In genomic region chr1:186263955-186264354, GRCm38 (mm10) we compare ENCODE assay signal across 11 mouse cellular contexts.
DNase-seq lines count a peak whose midpoint lies in the region; ATAC-seq lines count a peak whose summit lies in the region.
"Had no signal": no experiment of that assay in that cellular context is flagged by ENCODE, and none has a peak within 500 bp of the region (broad histone marks: within the 10 kb centered on the region; RNA-seq: fewer than 3 reads in every experiment).

No protein-coding gene starts in this region.

- H3K9me3 ChIP-seq in heart, embryonic 10.5 days: no peaks in the 10 kb centered on the region; the same call in none of the 2 replicates
- peaks cover 3% of the 10 kb centered on the region; the same call in 1 of the 2 replicates for H3K9me3 ChIP-seq in lung, embryonic 16.5 days (ENCODE audit: control insufficient read depth, low read length)
- peaks cover 6% of the 10 kb centered on the region; the same call in 1 of the 2 replicates for H3K9me3 ChIP-seq in heart, embryonic 14.5 days (ENCODE audit: control insufficient read depth, low read length)
- no peaks in the 10 kb centered on the region for H3K9me3 ChIP-seq in stomach, embryonic 15.5 days
- H3K9me3 ChIP-seq in midbrain, embryonic 16.5 days (replicated peaks; ENCODE audit: control insufficient read depth, low read length, poor library complexity, severe bottlenecking): peaks cover 4% of the 10 kb centered on the region; the same call in 1 of the 2 replicates
- H3K9me3 ChIP-seq in midbrain, embryonic 11.5 days (ENCODE audit: control insufficient read depth, low read length): no peaks in the 10 kb centered on the region
- H3K9me3 ChIP-seq: hindbrain, embryonic 12.5 days had no signal

- no peak overlapping the region for H3K27ac ChIP-seq in heart, embryonic 10.5 days
- peak overlapping the region; percentile 66 for H3K27ac ChIP-seq in lung, embryonic 16.5 days (ENCODE audit: low read length)
- peak overlapping the region; percentile 6 to 57; a peak in 2 of 4 replicates for H3K27ac ChIP-seq in heart, embryonic 14.5 days (replicated peaks in 1 of 2; ENCODE audit: control insufficient read depth in 1 of 2, insufficient read depth in 1 of 2, low read depth in 2 of 2, low read length in 2 of 2)
- H3K27ac ChIP-seq in stomach, embryonic 15.5 days: no peak overlapping the region
- no peak overlapping the region for H3K27ac ChIP-seq in midbrain, embryonic 16.5 days (ENCODE audit: low read length)
- no peak overlapping the region for H3K27ac ChIP-seq in midbrain, embryonic 11.5 days (ENCODE audit: low read depth, low read length)
- H3K27ac ChIP-seq: hindbrain, embryonic 12.5 days; liver, embryonic 14.5 days had no signal

- no peak overlapping the region for H3K9ac ChIP-seq in lung, embryonic 16.5 days (ENCODE audit: low read length)
- no peak overlapping the region for H3K9ac ChIP-seq in heart, embryonic 14.5 days (ENCODE audit: low read length)
- H3K9ac ChIP-seq in stomach, embryonic 15.5 days: no peak overlapping the region
- no peak overlapping the region for H3K9ac ChIP-seq in midbrain, embryonic 16.5 days (ENCODE audit: low read depth, low read length)
- H3K9ac ChIP-seq in midbrain, embryonic 11.5 days (ENCODE audit: low read length): no peak overlapping the region
- H3K9ac ChIP-seq: hindbrain, embryonic 12.5 days; liver, embryonic 14.5 days had no signal

- no peaks in the 10 kb centered on the region for H3K27me3 ChIP-seq in heart, embryonic 10.5 days (ENCODE audit: insufficient read depth, poor library complexity, severe bottlenecking)
- no peaks in the 10 kb centered on the region for H3K27me3 ChIP-seq in lung, embryonic 16.5 days (ENCODE audit: control insufficient read depth, insufficient read depth, low read depth, low read length)
- H3K27me3 ChIP-seq in heart, embryonic 14.5 days (ENCODE audit: control insufficient read depth, insufficient read depth, low read length): no peaks in the 10 kb centered on the region
- H3K27me3 ChIP-seq in stomach, embryonic 15.5 days (replicated peaks): no peaks in the 10 kb centered on the region
- no peaks in the 10 kb centered on the region for H3K27me3 ChIP-seq in midbrain, embryonic 16.5 days (ENCODE audit: control insufficient read depth, insufficient read depth, low read depth, low read length)
- H3K27me3 ChIP-seq in midbrain, embryonic 11.5 days (ENCODE audit: control insufficient read depth, insufficient read depth, low read length): no peaks in the 10 kb centered on the region
- H3K27me3 ChIP-seq: hindbrain, embryonic 12.5 days had no signal

- peaks cover 12% of the 10 kb centered on the region for H3K4me1 ChIP-seq in heart, embryonic 10.5 days
- peaks cover 34% of the 10 kb centered on the region for H3K4me1 ChIP-seq in lung, embryonic 16.5 days (replicated peaks; ENCODE audit: control insufficient read depth, insufficient read depth, low read length)
- H3K4me1 ChIP-seq in heart, embryonic 14.5 days (ENCODE audit: control insufficient read depth in 2 of 2, insufficient read depth in 2 of 2, low read length in 2 of 2): peaks cover 10 to 23% of the 10 kb centered on the region in 2 experiments
- H3K4me1 ChIP-seq in stomach, embryonic 15.5 days: peaks cover 12% of the 10 kb centered on the region
- no peaks in the 10 kb centered on the region for H3K4me1 ChIP-seq in midbrain, embryonic 16.5 days (ENCODE audit: control insufficient read depth, insufficient read depth, low read length)
- peaks cover 2% of the 10 kb centered on the region; the same call in 1 of the 2 replicates for H3K4me1 ChIP-seq in midbrain, embryonic 11.5 days (ENCODE audit: control insufficient read depth, insufficient read depth, low read length)

- no peak overlapping the region for H3K4me3 ChIP-seq in heart, embryonic 10.5 days
- no peak overlapping the region for H3K4me3 ChIP-seq in lung, embryonic 16.5 days (ENCODE audit: low read length)
- no peak overlapping the region for H3K4me3 ChIP-seq in heart, embryonic 14.5 days (ENCODE audit: control insufficient read depth in 1 of 2, insufficient read depth in 1 of 2, low read depth in 1 of 2, low read length in 2 of 2)
- no peak overlapping the region for H3K4me3 ChIP-seq in stomach, embryonic 15.5 days (replicated peaks)
- no peak overlapping the region for H3K4me3 ChIP-seq in midbrain, embryonic 16.5 days (ENCODE audit: low read depth, low read length)
- H3K4me3 ChIP-seq in midbrain, embryonic 11.5 days (ENCODE audit: low read depth, low read length): no peak overlapping the region
- H3K4me3 ChIP-seq: hindbrain, embryonic 12.5 days had no signal

- 54% methylated on average over 7 of the region's 7 CpGs for WGBS in heart, embryonic 10.5 days
- WGBS in lung, embryonic 16.5 days: 26% methylated on average over 7 of the region's 7 CpGs
- 45% methylated on average over 7 of the region's 7 CpGs for WGBS in heart, embryonic 14.5 days
- WGBS in stomach, embryonic 15.5 days: 33% methylated on average over 7 of the region's 7 CpGs
- WGBS in midbrain, embryonic 16.5 days: 68% methylated on average over 7 of the region's 7 CpGs
- 81% methylated on average over 7 of the region's 7 CpGs for WGBS in midbrain, embryonic 11.5 days

- peak; percentile 25; the same call in 1 of the 2 replicates for ATAC-seq in lung, embryonic 16.5 days (ENCODE audit: low read depth)
- no peak for ATAC-seq in heart, embryonic 14.5 days (ENCODE audit: insufficient number of reproducible peaks, insufficient read depth, low FRiP score, low read depth)
- ATAC-seq in stomach, embryonic 15.5 days (ENCODE audit: insufficient read depth, low FRiP score, low read depth): peak; percentile 51; the same call in 1 of the 2 replicates
- ATAC-seq in midbrain, embryonic 16.5 days: no peak
- no peak for ATAC-seq in midbrain, embryonic 11.5 days (ENCODE audit: low FRiP score)

- peak; percentile 96 for DNase-seq in heart, adult 11 months
- no peak for DNase-seq in heart, embryonic 10.5 days (ENCODE audit: low spot score)
- no peak for DNase-seq in lung, postnatal 10 days
- no peak for DNase-seq in midbrain, embryonic 11.5 days (ENCODE audit: low spot score, missing footprints)
- DNase-seq: thymus, postnatal 14 days had no signal

- 0 out of 2 replicates have a peak, but pooled peaks cover 3% of the 10 kb centered on the region for H3K36me3 ChIP-seq in heart, embryonic 10.5 days
- H3K36me3 ChIP-seq in lung, embryonic 16.5 days (ENCODE audit: control insufficient read depth, insufficient read depth, low read length): no peaks in the 10 kb centered on the region
- H3K36me3 ChIP-seq in heart, embryonic 14.5 days (ENCODE audit: control insufficient read depth, insufficient read depth, low read length): no peaks in the 10 kb centered on the region
- no peaks in the 10 kb centered on the region for H3K36me3 ChIP-seq in stomach, embryonic 15.5 days
- no peaks in the 10 kb centered on the region for H3K36me3 ChIP-seq in midbrain, embryonic 16.5 days (ENCODE audit: control insufficient read depth, insufficient read depth, low read length)
- H3K36me3 ChIP-seq in midbrain, embryonic 11.5 days (ENCODE audit: control insufficient read depth, insufficient read depth, low read length): no peaks in the 10 kb centered on the region
- H3K36me3 ChIP-seq: hindbrain, embryonic 12.5 days had no signal

- H3K4me2 ChIP-seq in lung, embryonic 16.5 days (ENCODE audit: low read depth, low read length): no peak overlapping the region
- no peak overlapping the region for H3K4me2 ChIP-seq in heart, embryonic 14.5 days (ENCODE audit: low read length)
- no peak overlapping the region for H3K4me2 ChIP-seq in stomach, embryonic 15.5 days
- H3K4me2 ChIP-seq in midbrain, embryonic 16.5 days (ENCODE audit: low read length): no peak overlapping the region
- no peak overlapping the region for H3K4me2 ChIP-seq in midbrain, embryonic 11.5 days
- H3K4me2 ChIP-seq: hindbrain, embryonic 12.5 days had no signal

Comparison
In these comparisons a context has a peak if more than half of its experiments do, and no peak if none do; other contexts are left out.
1. H3K27ac ChIP-seq: peak in lung, embryonic 16.5 days (single experiment) and heart, embryonic 14.5 days (2 of 2); none in heart, embryonic 10.5 days (single experiment), stomach, embryonic 15.5 days (single experiment), midbrain, embryonic 16.5 days (single experiment) and midbrain, embryonic 11.5 days (single experiment).
2. ATAC-seq: peak in lung, embryonic 16.5 days (single experiment) and stomach, embryonic 15.5 days (single experiment); none in heart, embryonic 14.5 days (single experiment), midbrain, embryonic 16.5 days (single experiment) and midbrain, embryonic 11.5 days (single experiment).